Mouse (Mus musculus) liver, adult (tissue): ENCODE results near the gene AC109138.7.

Experiments used
- GATA4 ChIP-seq: IDR thresholded peaks from 2 replicates; pipeline ENCODE4 v1.6.1; 2014; ENCODE audit warnings: mild to moderate bottlenecking, low read length; ENCODE audit not compliant: insufficient replicate concordance

Gene AC109138.7

DNA sequence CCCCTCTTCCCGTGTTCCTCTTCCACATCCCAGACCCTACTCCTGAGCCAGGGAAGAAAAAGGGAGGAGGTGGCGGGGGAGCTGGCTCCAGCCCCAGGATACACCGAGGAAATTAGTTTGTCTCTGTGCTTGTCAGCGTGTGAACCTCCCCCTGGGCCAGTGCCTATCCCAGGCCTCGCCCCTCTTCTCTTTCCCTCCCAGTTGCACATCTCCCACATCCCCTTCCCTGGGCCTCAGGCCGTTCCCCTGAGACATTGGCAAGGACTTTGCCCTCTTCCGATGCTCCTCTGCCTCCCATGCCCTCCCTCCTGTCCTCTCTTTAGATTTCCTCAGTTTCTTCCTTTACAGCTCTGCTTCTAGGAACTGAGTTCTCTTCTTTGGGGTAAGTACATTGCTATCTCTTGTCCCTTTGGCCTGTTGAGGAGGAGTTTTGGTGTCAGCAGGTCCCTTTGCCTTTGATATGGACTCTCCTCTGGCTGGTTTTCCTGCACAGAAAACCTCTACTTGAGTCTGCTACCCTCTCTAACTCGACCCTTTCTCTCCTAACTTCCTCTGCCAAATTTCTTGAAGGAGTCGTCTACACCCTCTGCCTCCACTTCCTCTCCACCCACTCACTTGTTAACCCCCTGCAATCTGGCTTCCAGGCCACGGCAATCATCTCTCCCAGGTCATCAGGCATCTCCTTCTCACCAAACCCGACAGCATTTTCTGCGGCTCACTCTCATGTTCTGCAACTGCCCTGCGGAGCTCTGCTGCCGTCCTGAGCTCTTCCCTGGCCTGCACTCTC, 7.0 kb downstream of the AC109138.7 start:
- no peak for TF ChIP-seq GATA4

DNA sequence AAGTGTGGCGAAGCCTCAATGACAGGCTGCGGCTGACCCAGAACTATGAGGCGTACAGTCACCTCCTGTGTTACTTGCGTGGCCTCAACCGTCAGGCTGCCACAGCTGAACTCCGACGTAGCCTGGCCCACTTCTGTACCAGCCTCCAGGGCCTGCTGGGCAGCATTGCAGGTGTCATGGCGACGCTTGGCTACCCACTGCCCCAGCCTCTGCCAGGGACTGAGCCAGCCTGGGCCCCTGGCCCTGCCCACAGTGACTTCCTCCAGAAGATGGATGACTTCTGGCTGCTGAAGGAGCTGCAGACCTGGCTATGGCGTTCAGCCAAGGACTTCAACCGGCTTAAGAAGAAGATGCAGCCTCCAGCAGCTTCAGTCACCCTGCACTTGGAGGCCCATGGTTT, 8.0 kb downstream of the AC109138.7 start:
- no peak for TF ChIP-seq GATA4

DNA sequence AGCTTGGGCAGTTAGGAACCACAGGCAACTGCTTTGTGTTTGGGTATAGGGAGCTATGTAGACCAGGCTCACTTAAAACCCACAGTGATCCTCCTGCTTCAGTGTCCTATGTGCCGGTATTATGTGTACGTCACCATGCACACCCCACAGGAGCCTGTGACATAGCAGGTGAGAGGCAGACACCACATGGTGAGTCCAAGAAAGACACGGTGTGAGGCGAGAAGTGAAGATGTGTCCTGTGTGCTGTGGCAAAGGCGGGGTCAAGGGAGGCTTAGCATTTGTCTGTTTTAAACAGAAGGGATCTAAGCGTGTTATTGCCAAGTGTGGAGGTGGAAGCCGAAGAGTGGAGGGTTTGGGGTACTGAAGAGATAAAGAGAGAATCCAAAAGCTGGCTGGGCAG, 12.6 kb downstream of the AC109138.7 start:
- no peak for TF ChIP-seq GATA4

DNA sequence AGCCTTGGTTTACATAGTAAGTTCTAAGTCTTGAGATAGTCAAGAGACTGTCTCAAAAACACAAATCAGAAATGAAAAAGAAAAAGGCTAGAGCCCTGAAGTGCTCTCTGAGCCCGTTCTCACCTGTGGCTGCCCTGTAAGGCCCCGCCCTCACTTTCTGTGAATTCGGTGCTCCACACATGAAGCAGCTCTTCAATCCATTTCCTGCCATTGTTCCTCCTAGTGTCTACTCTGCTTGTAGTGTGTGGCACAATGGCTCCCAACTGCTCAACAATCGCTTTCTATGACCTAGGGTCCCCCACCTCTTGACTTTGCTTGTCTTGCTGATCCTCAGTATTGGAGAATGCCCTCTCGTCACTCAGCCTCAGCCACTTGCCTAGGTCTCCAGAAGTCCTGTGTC, 13.3 kb downstream of the AC109138.7 start:
- no peak for TF ChIP-seq GATA4

DNA sequence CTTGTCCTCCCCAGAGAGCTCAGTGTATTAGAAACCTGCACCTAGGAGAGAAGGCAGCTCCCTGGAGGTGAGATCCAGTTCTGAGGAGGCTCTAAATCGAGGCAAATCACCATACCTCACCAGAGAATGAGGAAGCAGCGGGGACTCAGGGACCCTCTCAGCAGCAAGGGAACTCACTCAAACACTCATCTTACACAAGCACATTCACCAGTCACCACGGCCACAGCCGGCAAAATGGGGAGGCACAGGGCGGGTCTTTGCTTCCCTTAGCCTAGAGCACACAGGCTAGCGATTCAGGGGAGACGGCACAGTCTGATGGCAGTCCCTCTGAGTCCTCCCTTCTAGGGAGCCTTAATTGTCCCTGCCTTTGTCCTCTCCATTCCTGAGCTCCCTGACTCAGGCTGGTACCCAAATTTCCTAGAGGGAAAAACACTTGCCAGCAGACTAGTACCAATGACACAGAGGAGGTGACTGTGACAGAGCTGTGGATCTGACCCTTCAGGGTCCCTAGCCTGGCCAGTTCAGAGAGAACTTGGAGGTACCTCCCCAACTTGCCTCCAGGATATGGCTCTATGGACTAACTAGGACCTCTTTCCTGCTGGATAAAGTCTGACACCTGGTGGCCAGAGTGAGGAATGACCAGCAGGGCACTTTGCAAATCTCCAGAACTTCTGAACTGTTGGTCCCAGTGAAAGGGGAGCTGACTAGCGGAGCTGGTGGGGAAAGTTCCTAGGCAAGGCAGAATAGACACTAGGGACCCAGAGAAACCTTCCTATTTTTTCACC, 13.9 kb downstream of the AC109138.7 start:
- TF ChIP-seq GATA4: no peak

DNA sequence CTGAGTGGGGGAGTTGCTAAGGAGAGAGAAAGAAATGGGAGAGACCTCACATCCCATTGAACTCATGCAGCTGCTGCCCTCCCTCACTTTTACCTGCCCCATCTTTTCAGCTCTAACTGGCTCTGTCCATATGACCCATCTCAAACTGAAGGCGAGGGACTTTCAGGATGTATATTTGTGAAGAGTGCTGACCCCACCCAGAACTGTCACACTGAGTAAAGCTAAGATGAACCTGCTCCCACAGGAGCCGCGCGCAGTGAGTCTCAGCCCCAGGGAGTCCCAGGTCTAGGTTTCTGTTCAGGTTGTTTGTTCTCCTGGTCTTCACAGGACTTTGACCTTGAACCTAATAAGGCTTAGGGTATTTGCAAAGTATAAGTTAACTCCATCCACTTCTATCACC, 14.7 kb downstream of the AC109138.7 start:
- no peak for TF ChIP-seq GATA4

DNA sequence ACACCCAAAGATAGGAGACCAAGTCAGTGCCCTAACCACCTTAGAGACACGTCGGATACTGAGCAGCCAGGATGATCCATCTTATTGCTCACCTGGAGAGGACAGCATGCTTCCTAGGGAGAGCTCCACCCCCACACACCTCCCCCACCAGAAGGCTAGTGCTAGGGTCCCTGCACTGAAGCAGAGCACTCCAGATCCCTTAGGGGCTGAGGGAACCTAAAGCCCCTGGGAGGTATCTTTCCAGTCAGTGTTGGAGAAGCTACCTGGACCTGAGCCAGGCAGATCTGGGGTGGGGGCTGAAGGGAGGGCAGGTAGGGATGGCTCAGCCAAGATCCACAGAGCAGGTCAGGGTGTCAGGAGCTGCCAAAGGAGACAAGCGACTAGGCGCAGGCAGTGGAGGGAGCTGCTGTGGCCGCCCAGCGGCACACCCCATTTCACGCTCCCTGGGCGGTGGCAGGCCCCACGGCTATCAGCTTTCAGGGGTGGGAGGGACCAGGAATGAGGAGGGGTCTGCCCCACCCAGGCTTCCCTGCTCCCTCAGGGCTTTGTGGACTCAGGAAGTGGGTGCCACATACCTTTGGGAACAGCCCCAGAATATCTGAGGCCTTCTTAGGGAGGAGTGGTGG, 15.4 kb downstream of the AC109138.7 start:
- no peak for TF ChIP-seq GATA4

DNA sequence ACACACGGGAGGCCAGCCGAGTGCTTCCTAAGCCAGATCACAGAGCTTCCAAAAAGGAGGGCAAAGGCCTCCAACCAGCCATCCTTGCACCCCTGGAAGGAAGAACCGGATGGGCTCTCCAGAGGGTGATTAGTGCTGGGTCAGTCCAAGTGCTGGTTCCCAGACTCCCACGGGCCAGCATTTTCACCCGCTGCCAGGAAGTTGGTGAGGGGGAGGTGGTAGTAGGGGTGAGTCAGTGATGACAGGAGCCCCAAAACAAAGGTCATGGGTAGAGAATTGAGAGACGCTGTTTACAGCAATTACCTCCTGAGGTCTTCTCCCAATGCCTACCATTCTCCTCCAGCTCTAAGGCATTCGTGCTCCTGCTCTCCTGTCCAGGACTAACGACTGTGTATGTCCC, 16.3 kb downstream of the AC109138.7 start:
- TF ChIP-seq GATA4: no peak

DNA sequence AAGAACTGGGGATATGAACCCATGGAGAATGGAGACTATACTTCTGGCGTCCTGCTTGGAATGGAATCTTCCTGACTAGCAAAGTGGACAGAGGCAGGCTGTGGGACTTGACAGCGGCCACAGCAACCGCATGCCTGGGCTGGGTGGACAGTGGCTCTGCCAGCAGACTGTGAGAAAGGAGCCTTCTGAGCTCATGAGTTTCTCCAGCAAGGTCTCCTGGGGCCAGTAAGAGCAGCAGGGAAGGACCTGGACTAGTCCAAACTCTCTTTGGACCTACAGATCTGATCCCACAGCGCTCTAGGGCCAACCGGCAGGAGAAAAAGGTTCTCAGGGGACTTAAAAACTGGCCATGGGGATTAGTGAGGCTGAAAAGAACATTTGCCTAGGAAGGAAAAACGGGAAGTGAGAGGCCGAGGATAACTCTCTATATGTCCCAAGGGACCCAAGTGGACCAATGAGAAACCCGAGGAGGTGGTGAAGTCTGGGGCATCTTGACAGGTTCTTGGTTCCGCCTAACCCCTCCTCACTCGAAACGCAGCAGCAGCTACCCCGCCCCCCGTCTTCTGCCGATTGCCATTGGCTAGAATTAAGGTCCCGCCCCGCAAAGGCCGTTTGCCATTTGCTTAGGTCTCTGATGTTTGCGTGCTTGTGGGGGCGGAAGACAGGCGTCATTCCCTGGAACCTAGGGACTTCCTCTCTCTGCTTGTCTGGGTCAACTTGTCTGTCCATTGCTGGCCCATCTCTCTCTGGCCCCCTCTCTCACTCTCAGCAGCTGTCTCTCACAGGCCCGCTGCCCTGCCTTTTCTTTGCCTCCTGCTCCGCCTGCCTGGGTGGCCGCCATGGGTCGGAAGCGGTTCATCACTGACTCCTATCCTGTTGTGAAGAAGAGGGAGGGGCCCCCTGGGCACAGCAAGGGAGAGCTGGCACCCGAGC, 17.4 kb downstream of the AC109138.7 start, which contains the start of gene Pold4:
Pold4 (plus strand) TSS at position 647 of the 933 bp plus-strand sequence.
- no peak for TF ChIP-seq GATA4

DNA sequence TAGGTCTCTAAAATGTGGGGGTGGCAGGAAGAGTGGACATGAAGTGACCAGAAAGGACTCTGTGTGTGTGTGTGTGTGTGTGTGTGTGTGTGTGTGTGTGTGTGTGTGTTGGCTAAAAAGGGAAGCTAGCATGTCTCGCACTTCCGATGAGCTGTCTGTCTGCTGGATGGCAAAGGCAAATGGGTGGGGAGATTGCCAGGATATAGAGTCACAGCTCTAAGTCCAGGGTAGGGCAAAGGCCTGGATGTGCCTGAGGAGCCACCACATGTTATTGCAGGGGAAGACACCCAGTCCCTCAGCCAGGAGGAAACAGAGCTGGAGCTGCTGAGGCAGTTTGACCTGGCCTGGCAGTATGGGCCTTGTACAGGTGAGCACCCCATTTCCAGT, 18.0 kb downstream of the AC109138.7 start:
- TF ChIP-seq GATA4: no peak

DNA sequence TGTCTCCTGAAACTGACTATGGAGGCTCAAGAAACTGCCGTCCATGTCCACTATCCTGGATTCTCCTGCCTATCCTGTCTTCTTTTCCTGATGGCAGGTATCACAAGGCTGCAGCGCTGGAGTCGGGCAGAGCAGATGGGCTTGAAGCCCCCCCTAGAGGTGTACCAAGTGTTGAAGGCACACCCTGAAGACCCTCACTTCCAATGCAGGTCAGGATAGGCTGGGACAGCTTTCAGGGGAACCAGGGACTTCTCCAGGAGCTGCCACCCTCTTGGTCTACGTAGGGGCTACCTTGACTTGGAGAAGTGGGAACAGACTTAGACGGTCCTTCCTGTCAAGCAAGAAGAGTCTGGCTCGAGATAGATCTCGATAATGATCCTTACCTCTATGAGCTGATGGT, 18.5 kb downstream of the AC109138.7 start:
- TF ChIP-seq GATA4: no peak

DNA sequence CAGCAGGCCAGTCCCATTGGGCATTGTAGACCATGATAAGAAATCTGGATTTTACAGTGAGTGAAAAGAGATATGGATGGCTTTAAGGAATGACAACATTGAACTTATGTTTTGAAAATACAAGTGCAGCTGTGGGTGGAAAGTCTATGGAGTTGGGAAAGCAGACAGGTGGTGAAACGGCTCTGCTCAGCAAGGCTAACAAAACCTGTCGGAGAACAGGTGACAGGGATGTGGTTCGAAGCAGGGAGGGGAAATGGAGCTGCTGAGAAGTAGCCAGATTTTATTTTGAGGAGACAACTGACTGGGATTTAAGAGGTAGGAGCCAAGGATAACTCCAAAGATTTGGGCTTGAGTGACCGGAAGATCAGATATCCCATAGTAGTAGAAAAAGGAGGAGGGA, 20.4 kb downstream of the AC109138.7 start:
- TF ChIP-seq GATA4: no peak

DNA sequence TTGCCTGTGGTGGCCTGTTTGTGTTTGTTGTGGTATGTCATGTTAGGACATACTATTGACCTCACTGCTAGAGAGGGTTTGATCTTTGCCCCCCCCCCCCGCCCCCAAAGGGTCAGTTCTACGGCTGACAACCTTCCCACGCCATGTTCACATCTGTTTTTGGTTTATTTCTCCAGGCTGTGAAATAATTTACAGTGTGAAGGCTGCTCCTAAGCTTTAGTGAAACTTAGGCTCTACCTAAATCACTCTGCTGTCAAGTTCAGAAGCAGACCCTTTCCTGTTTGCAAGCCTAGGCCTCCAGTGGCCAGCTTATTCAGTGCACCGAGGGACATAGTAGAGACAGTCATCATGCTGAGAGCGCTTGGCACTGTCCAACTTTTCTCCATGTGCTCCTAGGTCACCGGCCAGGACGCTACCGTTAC, 26.1 kb downstream of the AC109138.7 start:
- TF ChIP-seq GATA4: no peak

DNA sequence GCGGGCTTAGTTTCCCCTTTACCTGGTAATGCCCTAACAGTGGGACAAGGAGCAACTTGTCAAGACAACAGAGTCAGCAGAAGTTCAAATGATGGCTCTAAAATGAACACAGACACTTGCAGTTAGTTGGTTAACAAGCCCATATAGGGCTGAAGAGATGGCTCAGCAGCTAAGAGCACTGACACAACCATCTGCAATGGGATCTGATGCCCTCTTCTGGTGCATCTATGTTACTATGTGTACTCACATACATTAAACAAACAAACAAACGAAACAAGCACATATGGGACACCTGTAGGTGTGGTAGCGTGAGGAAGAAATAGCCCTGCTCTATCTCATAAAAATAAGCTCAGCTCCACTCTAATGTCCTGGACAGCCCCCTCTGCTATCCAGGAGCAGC, 28.3 kb downstream of the AC109138.7 start:
- no peak for TF ChIP-seq GATA4

DNA sequence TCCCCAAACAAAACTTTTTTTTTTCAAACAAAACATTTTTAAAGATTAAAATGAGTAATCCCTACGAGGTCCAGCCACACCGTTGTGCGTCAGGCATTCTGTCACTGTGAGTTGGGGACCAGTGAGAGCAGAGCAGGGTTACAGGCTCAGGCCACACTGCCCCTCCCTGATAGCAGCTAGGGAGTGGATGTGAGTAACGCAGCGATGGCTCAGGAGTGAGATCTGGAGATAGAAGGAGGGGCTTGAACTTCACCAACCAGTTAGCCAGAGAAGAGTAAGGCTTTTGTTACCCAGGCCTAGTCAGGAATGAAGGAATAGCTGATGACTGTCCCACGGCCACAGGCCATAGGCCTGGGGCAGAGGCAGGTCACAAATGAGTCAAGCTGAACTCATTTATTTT, 30.6 kb downstream of the AC109138.7 start:
- TF ChIP-seq GATA4: no peak
